ENCODE assay signal across 9 mouse cellular contexts in genomic region chr17:87570676-87571344, GRCm38 (mm10).
DNase-seq lines count a peak whose midpoint lies in the region; ATAC-seq lines count a peak whose summit lies in the region.
"Had no signal": no experiment of that assay in that cellular context is flagged by ENCODE, and none has a peak within 500 bp of the region (broad histone marks: within the 10 kb centered on the region; RNA-seq: fewer than 3 reads in every experiment).

No protein-coding gene starts in this region.

- peak overlapping the region in 1 of 2 experiments; percentile 26; a peak in 1 of 4 replicates for H3K4me3 ChIP-seq in heart, embryonic 14.5 days (ENCODE audit: control insufficient read depth in 1 of 2, insufficient read depth in 1 of 2, low read depth in 1 of 2, low read length in 2 of 2)
- H3K4me3 ChIP-seq in hindbrain, embryonic 14.5 days (replicated peaks; ENCODE audit: low read length), result 0 out of 2 replicates have a peak overlapping the region, but pooled peaks have one; percentile 11
- H3K4me3 ChIP-seq in midbrain, embryonic 14.5 days (replicated peaks; ENCODE audit: low read depth, low read length), result no peak overlapping the region; the same call in 1 of the 2 replicates

- H3K27ac ChIP-seq in heart, embryonic 14.5 days (replicated peaks in 1 of 2; ENCODE audit: control insufficient read depth in 1 of 2, insufficient read depth in 1 of 2, low read depth in 2 of 2, low read length in 2 of 2), result no peak overlapping the region
- peak overlapping the region; percentile 70 for H3K27ac ChIP-seq in hindbrain, embryonic 14.5 days
- no peak overlapping the region for H3K27ac ChIP-seq in midbrain, embryonic 14.5 days (replicated peaks; ENCODE audit: low read depth, low read length)
- H3K27ac ChIP-seq: kidney, postnatal 0 days had no signal

- no peak for ATAC-seq in heart, embryonic 14.5 days (ENCODE audit: insufficient number of reproducible peaks, insufficient read depth, low FRiP score, low read depth)
- peak; percentile 33; the same call in 1 of the 2 replicates for ATAC-seq in hindbrain, embryonic 14.5 days (ENCODE audit: low FRiP score)
- peak; percentile 47; the same call in 1 of the 2 replicates for ATAC-seq in midbrain, embryonic 14.5 days (ENCODE audit: low FRiP score, low TSS enrichment)
- no peak for ATAC-seq in erythroid progenitor cell, adult 5-6 weeks (replicated peaks; ENCODE audit: low FRiP score, poor library complexity, severe bottlenecking)

- H3K36me3 ChIP-seq in heart, embryonic 14.5 days (ENCODE audit: control insufficient read depth, insufficient read depth, low read length), result no peaks in the 10 kb centered on the region
- H3K36me3 ChIP-seq in hindbrain, embryonic 14.5 days (replicated peaks; ENCODE audit: control insufficient read depth, insufficient read depth), result no peaks in the 10 kb centered on the region
- no peaks in the 10 kb centered on the region for H3K36me3 ChIP-seq in midbrain, embryonic 14.5 days (ENCODE audit: control insufficient read depth, insufficient read depth, low read length)

- H3K27me3 ChIP-seq in heart, embryonic 14.5 days (ENCODE audit: control insufficient read depth, insufficient read depth, low read length), result peaks cover 5% of the 10 kb centered on the region; the same call in 1 of the 2 replicates
- H3K27me3 ChIP-seq in hindbrain, embryonic 14.5 days (ENCODE audit: control insufficient read depth, insufficient read depth, low read length), result no peaks in the 10 kb centered on the region
- no peaks in the 10 kb centered on the region for H3K27me3 ChIP-seq in midbrain, embryonic 14.5 days (ENCODE audit: control insufficient read depth, insufficient read depth, low read length)

- H3K9ac ChIP-seq in heart, embryonic 14.5 days (ENCODE audit: low read length), result 0 out of 2 replicates have a peak overlapping the region, but pooled peaks have one; percentile 54
- peak overlapping the region; percentile 43; the same call in 1 of the 2 replicates for H3K9ac ChIP-seq in hindbrain, embryonic 14.5 days
- peak overlapping the region; percentile 45; the same call in 1 of the 2 replicates for H3K9ac ChIP-seq in midbrain, embryonic 14.5 days (replicated peaks; ENCODE audit: low read length)

- 46% methylated on average over 18 of the region's 18 CpGs for WGBS in heart, embryonic 14.5 days
- 37% methylated on average over 18 of the region's 18 CpGs for WGBS in hindbrain, embryonic 14.5 days
- WGBS in midbrain, embryonic 14.5 days, result 45% methylated on average over 18 of the region's 18 CpGs

- peak overlapping the region; percentile 72 for H3K4me2 ChIP-seq in heart, embryonic 14.5 days (ENCODE audit: low read length)
- peak overlapping the region; percentile 48 for H3K4me2 ChIP-seq in hindbrain, embryonic 14.5 days (replicated peaks)
- peak overlapping the region; percentile 48 for H3K4me2 ChIP-seq in midbrain, embryonic 14.5 days (ENCODE audit: low read length)

- DNase-seq in heart, postnatal 14 days, result no peak
- peak; percentile 28 for DNase-seq in cerebellum, adult 9-11 months
- peak; percentile 34 for DNase-seq in hindbrain, embryonic 14.5 days (ENCODE audit: low spot score)
- peak; percentile 42 for DNase-seq in midbrain, embryonic 14.5 days
- no peak for DNase-seq in ovary, postnatal 14 days (ENCODE audit: low spot score)
- DNase-seq in adrenal gland, postnatal 14 days, result no peak

- no peaks in the 10 kb centered on the region for H3K9me3 ChIP-seq in heart, embryonic 14.5 days (ENCODE audit: control insufficient read depth, low read length)
- no peaks in the 10 kb centered on the region for H3K9me3 ChIP-seq in hindbrain, embryonic 14.5 days (ENCODE audit: control insufficient read depth, low read length)
- H3K9me3 ChIP-seq in midbrain, embryonic 14.5 days (ENCODE audit: control insufficient read depth, low read length), result no peaks in the 10 kb centered on the region

- H3K4me1 ChIP-seq in heart, embryonic 14.5 days (ENCODE audit: control insufficient read depth in 2 of 2, insufficient read depth in 2 of 2, low read length in 2 of 2), result peaks cover 4 to 7% of the 10 kb centered on the region in 2 experiments
- H3K4me1 ChIP-seq in hindbrain, embryonic 14.5 days (replicated peaks; ENCODE audit: control insufficient read depth, insufficient read depth, low read length), result peaks cover 5% of the 10 kb centered on the region; the same call in 1 of the 2 replicates
- H3K4me1 ChIP-seq in midbrain, embryonic 14.5 days (ENCODE audit: control insufficient read depth, insufficient read depth, low read length), result 0 out of 2 replicates have a peak, but pooled peaks cover 9% of the 10 kb centered on the region

- intact Hi-C loops in heart, postnatal 14 days (cut with DNase I), result loop anchor here (1.0 to 5.0 kb wide), 5 partner anchors 40 to 529 kb away; partner anchors contain the start of gene Calm2

Comparison
In these comparisons a context has a peak if more than half of its experiments do, and no peak if none do; other contexts are left out.
1. ATAC-seq: peak in hindbrain, embryonic 14.5 days (single experiment) and midbrain, embryonic 14.5 days (single experiment); none in heart, embryonic 14.5 days (single experiment) and erythroid progenitor cell, adult 5-6 weeks (single experiment).
2. DNase-seq: peak in cerebellum, adult 9-11 months (single experiment), hindbrain, embryonic 14.5 days (single experiment) and midbrain, embryonic 14.5 days (single experiment); none in heart, postnatal 14 days (0 of 2), ovary, postnatal 14 days (single experiment) and adrenal gland, postnatal 14 days (single experiment).
3. Peak in every context shown above with its lines, with median percentiles within 50 percentile points of each other: H3K4me2 ChIP-seq and H3K9ac ChIP-seq.